Mouse (Mus musculus) embryonic facial prominence, embryonic 13.5 days (tissue): Measurements from ENCODE around the gene Gfer. TPM values are rescaled to one million over a fixed set of nuclear protein-coding genes. Genes with fewer than 3 reads are reported as not detected.

Experiments
- ATAC-seq: fragments of 200-750 bp; cut with Nextera tagmentation; 2 replicates; pipeline ENCODE4 v1.8.0; 2017; ENCODE audit warnings: low read depth; ENCODE audit not compliant: insufficient number of reproducible peaks, insufficient read depth, low FRiP score, low TSS enrichment
- H3K27ac ChIP-seq: fragments of 300-500 bp; sonication (generic); 2 replicates; pipeline ENCODE4 v1.5.1; 2015; ENCODE audit warnings: moderate library complexity, mild to moderate bottlenecking, inconsistent platforms
- H3K27me3 ChIP-seq: fragments of 300-500 bp; sonication (generic); 2 replicates; pipeline ENCODE4 v1.6.1; 2015; ENCODE audit warnings: mild to moderate bottlenecking, inconsistent platforms
- H3K36me3 ChIP-seq: fragments of 300-500 bp; sonication (generic); 2 replicates; pipeline ENCODE4 v1.6.1; 2015; ENCODE audit warnings: mild to moderate bottlenecking, inconsistent platforms
- H3K4me1 ChIP-seq: fragments of 300-500 bp; sonication (generic); 2 replicates; pipeline ENCODE4 v1.6.1; 2015; ENCODE audit warnings: inconsistent platforms
- H3K4me2 ChIP-seq: fragments of 300-500 bp; sonication (generic); 2 replicates; pipeline ENCODE4 v1.6.1; 2015; ENCODE audit warnings: moderate library complexity, mild to moderate bottlenecking, inconsistent platforms
- H3K4me3 ChIP-seq: fragments of 300-500 bp; sonication (generic); 2 replicates; pipeline ENCODE4 v1.5.1; 2015; ENCODE audit warnings: mild to moderate bottlenecking, inconsistent platforms
- H3K9ac ChIP-seq: fragments of 300-500 bp; sonication (generic); 2 replicates; pipeline ENCODE4 v1.6.1; 2015; ENCODE audit warnings: mild to moderate bottlenecking, inconsistent platforms
- H3K9me3 ChIP-seq: fragments of 300-500 bp; sonication (generic); 2 replicates; pipeline ENCODE4 v1.6.1; 2016; ENCODE audit warnings: inconsistent platforms
- WGBS: fragments of 180-500 bp; shearing (Covaris S2); methylation state at CpG from one replicate; pipeline ENCODE4 v1.1.7; 2015; ENCODE audit warnings: mixed read lengths; 5-methylcytosine and 5-hydroxymethylcytosine counted together
- polyA plus RNA-seq: library from polyadenylated mRNA; unstranded; fragments of >200 nt; fragmentation: Nextera tagmentation; extraction: Ambion mirVana; gene quantifications from 2 replicates; pipeline ENCODE4 v1.2.1, GENCODE M21; 2015

The Gfer gene
- polyA plus RNA-seq, 1 experiment from 2014 or later: 43.8 TPM

DNA sequence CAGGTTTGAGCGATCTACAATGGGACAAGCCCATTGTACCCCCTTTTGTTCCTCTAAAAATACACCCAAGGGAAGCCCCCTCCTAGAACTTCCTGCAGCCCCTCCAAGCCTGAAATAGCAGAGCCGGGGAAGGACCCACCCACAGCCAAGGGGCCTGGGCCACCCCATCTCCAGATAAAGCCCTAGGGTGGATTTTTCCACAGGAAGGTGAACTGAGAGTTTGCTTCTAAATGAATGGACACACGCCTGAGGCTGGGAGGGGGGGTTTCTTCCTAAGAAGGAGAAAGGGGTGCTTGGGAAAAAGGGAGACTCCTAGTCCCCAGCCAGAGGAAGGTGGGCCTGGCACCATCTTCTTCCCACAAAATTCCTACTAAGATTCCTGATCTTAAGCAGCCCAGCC is 50.0 kb downstream of the Gfer start:
- H3K27me3 ChIP-seq: no peaks in the 10 kb centered on the region
- peaks cover 33% of the 10 kb centered on the region for H3K36me3 ChIP-seq
- no peaks in the 10 kb centered on the region for H3K9me3 ChIP-seq
- H3K4me2 ChIP-seq: no peak overlapping the region
- H3K4me3 ChIP-seq: no peak overlapping the region
- 67% methylated on average over 3 of the region's 3 CpGs for WGBS
- H3K4me1 ChIP-seq: peaks cover 44% of the 10 kb centered on the region
- no peak overlapping the region for H3K9ac ChIP-seq
- ATAC-seq: no peak
- H3K27ac ChIP-seq: no peak overlapping the region

DNA sequence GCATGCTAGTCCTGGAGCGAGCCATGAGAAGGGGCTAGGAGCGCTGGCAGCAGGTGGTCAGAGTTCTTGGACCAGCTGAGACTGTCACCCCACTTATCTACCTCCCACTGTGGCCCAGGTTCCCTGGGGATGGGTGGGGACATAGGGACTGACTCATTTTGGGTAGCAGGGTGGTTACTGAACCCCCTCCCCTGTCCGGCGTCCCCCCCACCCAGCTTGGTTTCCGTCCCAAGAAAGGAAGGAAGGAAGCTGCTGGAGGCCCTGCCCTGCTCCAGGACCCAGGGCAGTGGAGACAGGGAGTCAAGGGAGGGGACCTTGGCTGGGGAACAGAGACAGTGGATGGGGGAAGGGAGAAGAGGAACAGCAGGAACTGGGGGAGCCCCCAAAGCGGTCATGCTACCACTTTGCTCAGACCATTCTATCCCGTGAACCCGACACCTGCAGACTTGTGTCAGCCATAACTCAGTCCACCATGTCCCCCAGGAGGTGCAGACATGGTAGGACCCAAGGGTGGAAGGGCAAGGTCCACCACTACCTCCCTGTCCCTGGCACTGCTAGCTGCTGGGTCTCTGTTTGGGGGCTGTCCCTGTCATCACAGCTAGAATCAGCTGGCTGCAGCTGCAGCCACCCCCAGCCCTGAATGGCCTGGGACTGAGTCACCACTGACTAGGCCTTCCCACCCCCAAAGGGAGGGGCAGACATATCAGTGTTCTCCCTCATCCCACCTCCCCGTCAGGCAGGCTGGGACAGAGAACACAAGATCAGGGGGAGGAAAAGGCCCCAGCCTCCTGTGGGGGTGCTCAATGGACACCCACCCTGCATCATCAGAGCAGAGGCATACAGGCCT is 50.9 kb downstream of the Gfer start:
- Histone ChIP-seq H3K36me3 (peaks cover 41% of the 10 kb centered on the region), H3K27me3 (no peaks in the 10 kb centered on the region), H3K4me1 (peaks cover 43% of the 10 kb centered on the region), H3K9ac (peak overlapping the region; percentile 54; the same call in 1 of the 2 replicates), H3K27ac (peak overlapping the region; percentile 57), H3K4me2 (no peak overlapping the region), H3K4me3 (no peak overlapping the region), H3K9me3 (no peaks in the 10 kb centered on the region)
- ATAC-seq: no peak
- WGBS: 79% methylated on average over 9 of the region's 9 CpGs

DNA sequence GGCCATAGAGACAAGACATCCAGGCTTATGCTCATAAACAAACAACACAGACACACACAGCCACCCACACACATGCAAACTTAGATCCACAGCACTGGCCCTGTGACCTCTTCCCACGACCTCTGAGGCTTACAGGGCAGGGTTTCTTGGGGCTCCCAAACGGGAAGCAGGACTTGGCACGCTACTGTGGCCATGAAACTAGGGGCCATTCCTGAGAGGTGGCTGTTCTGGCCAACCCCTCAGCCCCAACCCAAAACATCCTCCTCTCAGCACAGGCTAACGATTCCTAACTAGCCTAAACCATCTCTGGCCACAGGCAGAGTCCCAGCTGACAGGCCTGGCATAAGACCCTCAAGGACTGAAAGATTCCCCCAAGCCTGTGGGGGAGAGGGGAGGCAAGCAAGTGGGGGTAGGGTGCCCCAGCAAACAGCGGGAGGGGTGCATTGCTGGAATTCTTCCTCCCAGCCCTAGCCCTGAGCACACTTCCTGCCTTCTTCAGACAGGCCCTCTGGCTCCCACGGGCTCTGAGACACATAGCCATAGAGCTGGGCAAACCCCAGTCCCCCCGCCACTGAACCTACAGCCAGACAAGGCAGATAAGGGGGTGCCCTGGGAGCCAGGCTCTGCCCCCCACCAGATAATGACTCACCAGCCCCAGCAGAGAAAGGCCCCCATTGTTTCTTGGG is 51.8 kb downstream of the Gfer start:
- H3K27me3 ChIP-seq: no peaks in the 10 kb centered on the region
- H3K4me1 ChIP-seq: peaks cover 47% of the 10 kb centered on the region
- peak overlapping the region; percentile 57 for H3K27ac ChIP-seq
- H3K9me3 ChIP-seq: no peaks in the 10 kb centered on the region
- H3K36me3 ChIP-seq: peaks cover 43% of the 10 kb centered on the region
- ATAC-seq: no peak
- H3K4me2 ChIP-seq: no peak overlapping the region
- no peak overlapping the region for H3K4me3 ChIP-seq
- 29% methylated on average over 7 of the region's 7 CpGs for WGBS
- peak overlapping the region; percentile 54 for H3K9ac ChIP-seq

Other genes with a start within 250 kb of the Gfer start
- 44.4 and 46.4 TPM in 2 replicates for gene E4f1, start 225.8 kb downstream of the Gfer start, polyA plus RNA-seq
- gene Pgp, start 225.8 kb downstream of the Gfer start, polyA plus RNA-seq: 47.4 and 48.7 TPM in 2 replicates
- gene Bricd5, start 222.3 kb downstream of the Gfer start, polyA plus RNA-seq: not detected in 2 replicates
- gene Mlst8, start 217.1 kb downstream of the Gfer start, polyA plus RNA-seq: 32.5 and 33.2 TPM in 2 replicates
- gene Caskin1, start 207.6 kb downstream of the Gfer start, polyA plus RNA-seq: 3.5 and 5.4 TPM in 2 replicates
- 96.1 and 97.1 TPM in 2 replicates for gene Traf7, start 168.2 kb downstream of the Gfer start, polyA plus RNA-seq
- 2.8 and 3.3 TPM in 2 replicates for gene Rab26, start 161.9 kb downstream of the Gfer start, polyA plus RNA-seq
- gene Pkd1, start 146.3 kb downstream of the Gfer start, polyA plus RNA-seq: 24.1 and 30.6 TPM in 2 replicates
- 60.9 and 69.9 TPM in 2 replicates for gene Tsc2, start 63.5 kb downstream of the Gfer start, polyA plus RNA-seq
- gene Nthl1, start 63.5 kb downstream of the Gfer start, polyA plus RNA-seq: 24.2 TPM in 2 replicates
- gene Slc9a3r2, start 45.8 kb downstream of the Gfer start, polyA plus RNA-seq: 50.2 and 50.4 TPM in 2 replicates
- 0.74 and 1.2 TPM in 2 replicates for gene Npw, start 37.7 kb downstream of the Gfer start, polyA plus RNA-seq
- 21.4 and 22.1 TPM in 2 replicates for gene Zfp598, start 26.5 kb downstream of the Gfer start, polyA plus RNA-seq
- gene Syngr3, start 6.2 kb downstream of the Gfer start, polyA plus RNA-seq: 4.6 and 4.9 TPM in 2 replicates
- gene Noxo1, start 78 bp upstream of the Gfer start, polyA plus RNA-seq: 2.6 and 3.5 TPM in 2 replicates
- 74.2 and 81.6 TPM in 2 replicates for gene Tbl3, start 11.5 kb upstream of the Gfer start, polyA plus RNA-seq
- 0.20 and 0.23 TPM in 2 replicates for gene Rnf151, start 21.9 kb upstream of the Gfer start, polyA plus RNA-seq
- gene Rps2, start 22.0 kb upstream of the Gfer start, polyA plus RNA-seq: 1,313 and 1,443 TPM in 2 replicates
- 217 and 229 TPM in 2 replicates for gene Ndufb10, start 28.3 kb upstream of the Gfer start, polyA plus RNA-seq
- gene Rpl3l, start 31.7 kb upstream of the Gfer start, polyA plus RNA-seq: not detected in 2 replicates
- 27.8 and 27.9 TPM in 2 replicates for gene Msrb1, start 40.5 kb upstream of the Gfer start, polyA plus RNA-seq
- gene Hs3st6, start 56.8 kb upstream of the Gfer start, polyA plus RNA-seq: 17.9 and 21.6 TPM in 2 replicates
- gene Meiob, start 108.1 kb upstream of the Gfer start, polyA plus RNA-seq: 0.19 TPM in 1 of 2 replicates, not detected in the other
- 28.3 and 28.4 TPM in 2 replicates for gene Hagh, start 144.0 kb upstream of the Gfer start, polyA plus RNA-seq
- 20.3 and 22.4 TPM in 2 replicates for gene Fahd1, start 154.2 kb upstream of the Gfer start, polyA plus RNA-seq
- gene Igfals, start 169.8 kb upstream of the Gfer start, polyA plus RNA-seq: 0.37 and 0.42 TPM in 2 replicates
- 46.3 and 51.5 TPM in 2 replicates for gene Nubp2, start 190.2 kb upstream of the Gfer start, polyA plus RNA-seq
- gene Spsb3, start 190.5 kb upstream of the Gfer start, polyA plus RNA-seq: 39.3 and 43.2 TPM in 2 replicates
- 31.9 and 34.4 TPM in 2 replicates for gene Eme2, start 198.9 kb upstream of the Gfer start, polyA plus RNA-seq
- gene Mrps34, start 199.0 kb upstream of the Gfer start, polyA plus RNA-seq: 86.1 and 93.0 TPM in 2 replicates
- gene Nme3, start 200.3 kb upstream of the Gfer start, polyA plus RNA-seq: 48.9 and 58.2 TPM in 2 replicates
- gene Mapk8ip3, start 240.8 kb upstream of the Gfer start, polyA plus RNA-seq: 41.6 and 43.0 TPM in 2 replicates